Mouse (Mus musculus): ENCODE measurements around the gene Grb10.

DNA sequence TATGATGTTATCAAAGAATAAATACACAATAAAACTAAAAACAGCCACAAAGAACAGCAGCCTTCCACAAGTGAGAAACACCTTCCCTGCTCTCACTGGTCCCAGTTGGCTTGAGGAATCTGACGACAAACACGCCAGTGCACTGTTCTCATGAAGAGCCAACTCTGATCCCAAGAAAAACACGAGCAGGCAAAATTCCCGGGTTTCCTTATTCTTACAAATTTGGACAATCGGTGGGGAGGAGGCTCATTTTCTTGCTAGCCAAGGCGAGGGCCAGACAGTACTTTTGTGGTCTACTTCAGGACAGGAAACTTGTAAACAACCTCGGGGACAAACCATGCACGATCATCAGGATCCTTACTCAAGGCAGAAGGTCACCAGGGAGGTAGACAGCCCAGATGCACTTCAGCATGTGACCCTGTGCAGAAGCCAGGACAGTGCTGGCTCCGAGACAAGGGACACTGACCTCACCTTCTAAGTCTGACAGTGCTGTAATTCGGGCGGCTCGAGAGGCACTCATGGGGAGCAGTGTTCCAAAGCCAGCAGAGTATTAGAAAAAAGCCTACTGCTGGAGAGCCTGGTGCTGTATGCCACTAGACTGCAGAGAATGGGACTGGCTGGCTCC, 72.9 kb downstream of the Grb10 start:
- no peak for TF ChIP-seq CTCF (IDR thresholded peaks at IDR 0.05; ENCODE audit: extremely low read depth, insufficient read depth, insufficient read length, insufficient replicate concordance)
- TF ChIP-seq POLR2A (IDR thresholded peaks at IDR 0.05; ENCODE audit: low read depth, low read length) = no peak
